Mouse (Mus musculus): ENCODE data around the gene Ptch2. TPM values are rescaled to one million over a fixed set of nuclear protein-coding genes. Genes with fewer than 3 reads are reported as not detected.

Gene Ptch2
- polyA plus RNA-seq, 1 experiment from 2014 or later, result 1.3 TPM

GRCm38 (mm10) chr4:117071183-117071582 is 24.7 kb upstream of the Ptch2 start:
- 74% methylated on average over 5 of the region's 5 CpGs for WGBS
- H3K36me3 ChIP-seq (ENCODE audit: control insufficient read depth, insufficient read depth, low read length), result peaks cover 4% of the 10 kb centered on the region; the same call in 1 of the 2 replicates
- no peak overlapping the region for H3K4me2 ChIP-seq (replicated peaks; ENCODE audit: low read depth)
- no peaks in the 10 kb centered on the region for H3K4me1 ChIP-seq (replicated peaks; ENCODE audit: control insufficient read depth, insufficient read depth)
- TF ChIP-seq EP300 (optimal IDR thresholded peaks at IDR 0.05), result no peak
- no peak for TF ChIP-seq CTCF (IDR thresholded peaks at IDR 0.05; ENCODE audit: low read depth)
- peak overlapping the region; percentile 25; the same call in 1 of the 2 replicates for H3K27ac ChIP-seq (replicated peaks)
- no peak for DNase-seq (ENCODE audit: low spot score)
- H3K4me3 ChIP-seq (ENCODE audit: low read depth, low read length), result no peak overlapping the region
- no peak overlapping the region for H3K9ac ChIP-seq (ENCODE audit: low read length)
- ATAC-seq (ENCODE audit: low FRiP score, low TSS enrichment), result no peak
- no peaks in the 10 kb centered on the region for H3K27me3 ChIP-seq (ENCODE audit: control insufficient read depth, insufficient read depth, low read length)
- no peaks in the 10 kb centered on the region for H3K9me3 ChIP-seq (ENCODE audit: control insufficient read depth, low read length)

DNA sequence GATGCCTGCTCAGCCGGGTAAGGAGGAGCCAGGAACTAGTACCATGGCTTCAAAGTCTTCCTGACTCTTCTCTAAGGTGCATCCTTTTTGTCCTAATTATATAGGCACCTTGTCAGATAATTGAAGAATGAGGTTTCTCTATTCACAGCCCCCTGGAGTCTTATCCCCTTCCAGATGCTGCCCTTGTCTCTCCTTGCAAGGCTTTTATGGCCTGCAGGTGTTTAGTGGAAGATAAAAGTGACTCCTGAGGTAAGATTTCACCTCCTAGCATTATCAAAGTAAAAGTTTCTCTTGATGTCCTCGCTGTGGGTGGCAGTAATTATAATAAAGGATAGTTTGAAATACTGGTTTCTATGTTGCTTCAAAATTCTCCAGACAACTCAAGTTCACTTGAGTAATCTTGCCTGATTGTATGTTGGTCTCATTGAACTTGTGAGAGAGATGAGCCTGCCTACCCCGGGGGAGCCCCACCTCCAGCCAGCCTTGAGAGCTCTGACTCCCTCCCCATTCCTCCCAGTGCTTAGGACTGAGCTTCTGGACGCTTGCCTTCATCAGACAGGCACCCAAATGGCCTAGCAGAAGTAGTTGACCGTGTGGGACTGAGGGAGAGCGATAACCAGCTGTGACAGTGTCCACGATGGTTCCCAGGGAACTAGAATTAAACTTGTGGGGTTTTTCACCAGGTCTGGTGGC is 7.8 kb upstream of the Ptch2 start:
- whole genome bisulfite sequencing, result 79% methylated on average over 7 of the region's 7 CpGs
- H3K4me3 ChIP-seq (ENCODE audit: low read depth, low read length), result no peak overlapping the region
- H3K4me2 ChIP-seq (replicated peaks; ENCODE audit: low read depth), result no peak overlapping the region
- ATAC-seq (ENCODE audit: low FRiP score, low TSS enrichment), result no peak
- H3K27me3 ChIP-seq (ENCODE audit: control insufficient read depth, insufficient read depth, low read length), result no peaks in the 10 kb centered on the region
- H3K27ac ChIP-seq (replicated peaks), result no peak overlapping the region
- no peak overlapping the region for H3K9ac ChIP-seq (ENCODE audit: low read length)
- DNase-seq (ENCODE audit: low spot score), result no peak
- no peaks in the 10 kb centered on the region; the same call in 1 of the 2 replicates for H3K4me1 ChIP-seq (replicated peaks; ENCODE audit: control insufficient read depth, insufficient read depth)
- no peaks in the 10 kb centered on the region for H3K9me3 ChIP-seq (ENCODE audit: control insufficient read depth, low read length)
- H3K36me3 ChIP-seq (ENCODE audit: control insufficient read depth, insufficient read depth, low read length), result no peaks in the 10 kb centered on the region
- no peak for TF ChIP-seq CTCF (IDR thresholded peaks at IDR 0.05; ENCODE audit: low read depth)
- no peak for TF ChIP-seq EP300 (optimal IDR thresholded peaks at IDR 0.05)

GRCm38 (mm10) chr4:117090586-117090985 is 5.3 kb upstream of the Ptch2 start:
- no peak for DNase-seq (ENCODE audit: low spot score)
- Histone ChIP-seq H3K9me3 (ENCODE audit: control insufficient read depth, low read length) (no peaks in the 10 kb centered on the region), H3K4me3 (ENCODE audit: low read depth, low read length) (no peak overlapping the region), H3K27me3 (ENCODE audit: control insufficient read depth, insufficient read depth, low read length) (no peaks in the 10 kb centered on the region), H3K9ac (ENCODE audit: low read length) (no peak overlapping the region), H3K36me3 (ENCODE audit: control insufficient read depth, insufficient read depth, low read length) (no peaks in the 10 kb centered on the region), H3K4me2 (replicated peaks; ENCODE audit: low read depth) (no peak overlapping the region), H3K4me1 (replicated peaks; ENCODE audit: control insufficient read depth, insufficient read depth) (no peaks in the 10 kb centered on the region; the same call in 1 of the 2 replicates), H3K27ac (replicated peaks) (no peak overlapping the region)
- 64% methylated on average over 7 of the region's 7 CpGs for WGBS
- no peak for ATAC-seq (ENCODE audit: low FRiP score, low TSS enrichment)
- TF ChIP-seq EP300 (optimal IDR thresholded peaks at IDR 0.05) (no peak), CTCF (IDR thresholded peaks at IDR 0.05; ENCODE audit: low read depth) (no peak)

- no peaks in the 10 kb centered on the region for H3K9me3 ChIP-seq (ENCODE audit: control insufficient read depth, low read length)
- peak overlapping the region; percentile 75 for H3K27ac ChIP-seq (replicated peaks)
- H3K9ac ChIP-seq (ENCODE audit: low read length), result no peak overlapping the region
- H3K27me3 ChIP-seq (ENCODE audit: control insufficient read depth, insufficient read depth, low read length), result no peaks in the 10 kb centered on the region
- DNase-seq (ENCODE audit: low spot score) (no peak), ATAC-seq (ENCODE audit: low FRiP score, low TSS enrichment) (no peak)
- 59% methylated on average over 3 of the region's 3 CpGs for WGBS
- H3K4me3 ChIP-seq (ENCODE audit: low read depth, low read length), result no peak overlapping the region
- H3K4me2 ChIP-seq (replicated peaks; ENCODE audit: low read depth), result no peak overlapping the region
- H3K36me3 ChIP-seq (ENCODE audit: control insufficient read depth, insufficient read depth, low read length), result no peaks in the 10 kb centered on the region
- peaks cover 4% of the 10 kb centered on the region; the same call in 1 of the 2 replicates for H3K4me1 ChIP-seq (replicated peaks; ENCODE audit: control insufficient read depth, insufficient read depth)
- TF ChIP-seq CTCF (IDR thresholded peaks at IDR 0.05; ENCODE audit: low read depth), result no peak
- no peak for TF ChIP-seq EP300 (optimal IDR thresholded peaks at IDR 0.05)
Measured at GRCm38 (mm10) chr4:117094626-117095361, 1.1 kb upstream of the Ptch2 start.

DNA sequence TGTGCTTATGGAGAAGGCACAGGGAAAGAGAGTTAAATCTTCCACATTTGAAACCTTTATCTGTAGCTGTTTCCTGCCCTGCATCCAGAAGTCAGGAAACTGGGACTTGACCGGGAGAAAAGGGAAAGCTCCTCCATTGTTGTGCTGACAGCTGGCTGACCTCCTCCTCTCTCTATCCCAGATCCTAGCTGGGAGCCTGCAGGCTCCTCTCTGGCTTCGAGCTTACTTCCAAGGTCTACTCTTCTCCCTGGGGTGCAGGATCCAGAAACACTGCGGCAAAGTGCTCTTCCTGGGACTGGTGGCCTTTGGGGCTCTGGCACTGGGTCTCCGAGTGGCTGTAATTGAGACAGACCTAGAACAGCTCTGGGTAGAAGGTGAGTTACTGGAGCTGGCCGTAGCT is 791 bp downstream of the Ptch2 start:
- TF ChIP-seq EP300 (optimal IDR thresholded peaks at IDR 0.05) (no peak), CTCF (IDR thresholded peaks at IDR 0.05; ENCODE audit: low read depth) (no peak)
- ATAC-seq (ENCODE audit: low FRiP score, low TSS enrichment), result no peak
- Histone ChIP-seq H3K9me3 (ENCODE audit: control insufficient read depth, low read length) (no peaks in the 10 kb centered on the region), H3K36me3 (ENCODE audit: control insufficient read depth, insufficient read depth, low read length) (no peaks in the 10 kb centered on the region), H3K27me3 (ENCODE audit: control insufficient read depth, insufficient read depth, low read length) (no peaks in the 10 kb centered on the region), H3K4me2 (replicated peaks; ENCODE audit: low read depth) (peak overlapping the region; percentile 88), H3K4me3 (ENCODE audit: low read depth, low read length) (peak overlapping the region; percentile 56), H3K4me1 (replicated peaks; ENCODE audit: control insufficient read depth, insufficient read depth) (peaks cover 4% of the 10 kb centered on the region; the same call in 1 of the 2 replicates), H3K27ac (replicated peaks) (peak overlapping the region; percentile 75), H3K9ac (ENCODE audit: low read length) (peak overlapping the region; percentile 73)
- 11% methylated on average over 5 of the region's 5 CpGs for WGBS
- no peak for DNase-seq (ENCODE audit: low spot score)

All from stomach, postnatal 0 days (tissue).